Mouse (Mus musculus) liver, postnatal 0 days (tissue): ENCODE data around the gene Atf4. TPM values are rescaled to one million over a fixed set of nuclear protein-coding genes. Genes with fewer than 3 reads are reported as not detected.
A peak's percentile ranks its signal among the peaks of the same experiment; 100 is the strongest.

Experiments
- ATAC-seq: fragments of 200-750 bp; cut with Nextera tagmentation; 2 replicates; pipeline ENCODE4 v1.8.0; 2017; ENCODE audit warnings: mild to moderate bottlenecking, moderate library complexity
- DNase-seq: peaks from one replicate; pipeline ENCODE4 v3.0.0-alpha.2; 2016
- H3K27ac ChIP-seq: fragments of 300-500 bp; sonication (generic); 2 replicates; pipeline ENCODE4 v1.5.1; 2014; ENCODE audit warnings: antibody characterized with exemption, moderate library complexity, mild to moderate bottlenecking, low read depth
- H3K27me3 ChIP-seq: fragments of 300-500 bp; sonication (generic); 2 replicates; pipeline ENCODE4 v1.6.1; 2014; ENCODE audit warnings: low read length, control low read depth, mixed read lengths; ENCODE audit not compliant: insufficient read depth
- H3K36me3 ChIP-seq: fragments of 300-500 bp; sonication (generic); replicated peaks from 2 replicates; pipeline ENCODE4 v1.6.1; 2014; ENCODE audit warnings: mild to moderate bottlenecking, control low read depth, low read length, moderate library complexity, mixed read lengths; ENCODE audit not compliant: insufficient read depth
- H3K4me1 ChIP-seq: fragments of 300-500 bp; sonication (generic); 2 replicates; pipeline ENCODE4 v1.6.1; 2014; ENCODE audit warnings: antibody characterized with exemption, mild to moderate bottlenecking, control low read depth; ENCODE audit not compliant: insufficient read depth
- H3K4me2 ChIP-seq: fragments of 300-500 bp; sonication (generic); 2 replicates; pipeline ENCODE4 v1.6.1; 2014; ENCODE audit warnings: low read depth, mild to moderate bottlenecking, low read length, moderate library complexity, mixed read lengths
- H3K4me3 ChIP-seq: fragments of 300-500 bp; sonication (generic); 2 replicates; pipeline ENCODE4 v1.5.1; 2014; ENCODE audit warnings: low read depth, low read length
- H3K9ac ChIP-seq: fragments of 300-500 bp; sonication (generic); replicated peaks from 2 replicates; pipeline ENCODE4 v1.6.1; 2014; ENCODE audit warnings: mild to moderate bottlenecking, moderate library complexity
- H3K9me3 ChIP-seq: fragments of 300-500 bp; sonication (generic); 2 replicates; pipeline ENCODE4 v1.6.1; 2016; ENCODE audit warnings: mild to moderate bottlenecking, control low read depth, low read length, mixed read lengths
- CTCF ChIP-seq: sonication (generic); IDR thresholded peaks from 2 replicates; pipeline ENCODE4 v1.5.1; 2016; ENCODE audit warnings: antibody characterized with exemption, low read depth
- EP300 ChIP-seq: IDR thresholded peaks from 2 replicates; pipeline ENCODE4 v1.6.1; 2016; ENCODE audit warnings: antibody characterized with exemption, low read depth, mild to moderate bottlenecking
- whole genome bisulfite sequencing: fragments of 180-500 bp; shearing (Covaris S2); extraction: QIAGEN DNeasy Blood & Tissue Kit; methylation state at CpG from one replicate; pipeline ENCODE4 v1.1.7; 2014; ENCODE audit not compliant: insufficient replicate concordance; 5-methylcytosine and 5-hydroxymethylcytosine counted together
- polyA plus RNA-seq: library from polyadenylated mRNA; unstranded; fragments of >200 nt; fragmentation: Nextera tagmentation; extraction: Ambion mirVana; gene quantifications from 2 replicates; pipeline ENCODE4 v1.2.1, GENCODE M21; 2015

Gene Atf4
- polyA plus RNA-seq, 1 experiment from 2014 or later, result 64.3 TPM

DNA sequence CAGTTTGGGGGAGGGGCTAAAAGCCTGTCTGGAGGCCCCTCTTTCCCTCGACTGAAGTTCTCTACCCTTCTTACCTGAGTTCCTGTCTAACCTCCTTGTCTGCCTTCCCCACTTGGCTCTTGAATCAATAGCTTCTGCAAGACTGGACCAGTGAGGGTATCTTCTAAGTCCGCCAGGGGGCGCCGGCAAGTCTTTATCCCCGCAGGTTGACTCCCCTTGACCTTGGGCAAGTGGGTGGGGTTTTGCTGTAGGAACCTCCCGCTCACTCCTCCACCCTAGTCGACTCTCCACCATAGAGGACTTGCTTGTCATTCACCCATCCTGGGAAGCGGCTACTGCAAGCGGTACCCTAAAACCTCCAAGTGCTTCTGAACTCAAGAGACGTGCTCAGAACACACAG lies 34.5 kb downstream of the Atf4 start:
- no peaks in the 10 kb centered on the region for H3K9me3 ChIP-seq
- TF ChIP-seq EP300 (no peak), CTCF (peak; percentile 73)
- DNase-seq (peak; percentile 78), ATAC-seq (0 out of 2 replicates have a peak, but pooled peaks have one; percentile 29)
- no peak overlapping the region for H3K4me2 ChIP-seq
- 0 out of 2 replicates have a peak, but pooled peaks cover 2% of the 10 kb centered on the region for H3K4me1 ChIP-seq
- H3K9ac ChIP-seq, result no peak overlapping the region
- H3K27me3 ChIP-seq, result peaks cover 55% of the 10 kb centered on the region
- no peak overlapping the region for H3K27ac ChIP-seq
- no peaks in the 10 kb centered on the region for H3K36me3 ChIP-seq
- H3K4me3 ChIP-seq, result no peak overlapping the region
- 10% methylated on average over 10 of the region's 10 CpGs for WGBS

DNA sequence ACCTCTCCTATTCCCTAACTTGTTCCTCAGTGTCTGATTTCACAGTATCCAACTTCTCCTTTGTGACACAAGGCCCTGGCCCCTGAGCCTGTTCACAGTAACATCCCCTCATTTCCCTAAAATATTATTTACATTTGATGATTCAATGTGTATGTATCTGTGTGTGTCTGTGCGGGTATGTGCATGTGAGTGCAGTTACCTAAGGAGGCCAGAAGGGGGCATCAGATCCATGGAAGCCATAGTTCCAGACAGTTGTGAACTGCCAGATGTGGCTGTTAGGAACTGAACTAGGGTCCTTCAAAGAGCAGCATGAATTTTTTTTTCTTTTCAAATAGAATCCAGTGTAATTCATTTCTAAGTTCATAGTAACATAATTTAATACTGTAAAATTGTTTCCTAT lies 42.2 kb downstream of the Atf4 start:
- H3K4me1 ChIP-seq, result no peaks in the 10 kb centered on the region
- no peaks in the 10 kb centered on the region for H3K36me3 ChIP-seq
- no peaks in the 10 kb centered on the region for H3K9me3 ChIP-seq
- no peak overlapping the region for H3K4me3 ChIP-seq
- H3K27me3 ChIP-seq, result no peaks in the 10 kb centered on the region
- no peak overlapping the region for H3K9ac ChIP-seq
- no peak overlapping the region for H3K27ac ChIP-seq
- no peak for TF ChIP-seq EP300
- peak; percentile 44 for TF ChIP-seq CTCF
- ATAC-seq (no peak), DNase-seq (no peak)
- no peak overlapping the region for H3K4me2 ChIP-seq
- WGBS, result 96% methylated on average over 1 of the region's 1 CpGs

DNA sequence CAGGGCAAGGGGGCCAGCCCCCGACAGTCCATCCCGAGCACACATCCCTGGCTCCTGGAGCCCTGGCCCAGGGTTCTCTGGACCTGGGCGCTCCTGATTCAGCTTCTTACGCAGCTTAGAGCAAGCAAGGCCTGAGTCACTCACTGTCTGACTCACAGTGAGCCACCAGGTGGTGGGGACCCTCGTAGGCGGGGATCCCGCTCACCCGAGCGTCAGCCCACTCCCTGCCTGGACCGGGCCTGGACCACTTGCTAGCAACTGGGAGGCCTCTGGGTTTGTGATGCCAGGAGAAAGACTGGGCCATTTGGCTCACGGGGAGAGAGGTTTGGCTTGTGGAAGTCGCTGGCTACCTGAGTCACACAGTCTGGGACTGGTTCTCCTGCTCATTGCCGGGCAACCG lies 48.8 kb downstream of the Atf4 start:
- no peak for TF ChIP-seq CTCF
- no peak for TF ChIP-seq EP300
- Histone ChIP-seq H3K9me3 (no peaks in the 10 kb centered on the region), H3K4me3 (no peak overlapping the region), H3K27ac (no peak overlapping the region), H3K4me1 (no peaks in the 10 kb centered on the region), H3K36me3 (no peaks in the 10 kb centered on the region), H3K9ac (no peak overlapping the region), H3K27me3 (no peaks in the 10 kb centered on the region), H3K4me2 (no peak overlapping the region)
- 69% methylated on average over 14 of the region's 14 CpGs for WGBS
- no peak for DNase-seq
- no peak for ATAC-seq

DNA sequence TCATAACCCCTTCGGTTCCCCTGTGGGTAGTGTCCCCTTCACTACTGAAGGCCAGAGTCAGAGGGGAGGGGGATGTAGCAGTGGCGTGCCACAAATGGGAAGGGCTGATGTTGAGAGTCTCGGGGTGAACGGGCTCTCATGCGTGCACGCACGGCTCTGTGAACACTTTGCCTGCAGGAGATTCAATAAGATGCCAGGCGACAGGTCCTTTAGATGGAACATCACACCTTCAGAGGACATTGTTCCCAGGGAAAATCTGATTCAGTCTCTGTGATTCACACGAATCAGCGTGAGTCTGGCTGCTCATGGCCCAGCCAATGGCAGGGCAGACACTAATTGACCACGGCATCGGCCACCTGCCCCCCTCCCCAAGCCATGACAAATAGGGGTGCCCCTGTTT lies 49.2 kb downstream of the Atf4 start:
- Histone ChIP-seq H3K9ac (no peak overlapping the region), H3K27me3 (no peaks in the 10 kb centered on the region), H3K4me3 (no peak overlapping the region), H3K4me1 (no peaks in the 10 kb centered on the region), H3K36me3 (no peaks in the 10 kb centered on the region), H3K4me2 (no peak overlapping the region), H3K9me3 (no peaks in the 10 kb centered on the region), H3K27ac (no peak overlapping the region)
- DNase-seq, result no peak
- ATAC-seq, result no peak
- WGBS, result 75% methylated on average over 12 of the region's 12 CpGs
- TF ChIP-seq CTCF (no peak), EP300 (no peak)

DNA sequence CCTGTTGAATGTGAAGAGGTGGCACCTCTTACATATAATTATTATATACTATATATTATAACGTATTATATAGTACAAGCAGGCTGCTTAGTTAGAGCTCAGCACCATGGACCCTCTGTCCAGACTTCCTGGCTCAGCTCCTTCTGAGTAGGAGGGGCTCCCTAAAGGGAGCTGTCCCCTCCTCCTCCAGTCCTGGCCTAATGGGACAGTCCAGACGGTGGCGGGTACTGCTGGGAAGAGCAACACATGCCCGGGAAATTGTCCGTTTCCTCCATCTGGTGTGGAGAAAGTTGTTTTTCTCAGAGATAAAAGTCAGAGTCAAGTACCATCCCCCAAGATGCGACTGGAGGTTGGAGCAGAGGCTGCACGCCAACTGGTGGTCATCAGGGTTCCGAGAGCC lies 51.2 kb downstream of the Atf4 start:
- no peak for ATAC-seq
- no peak for TF ChIP-seq CTCF
- no peak for TF ChIP-seq EP300

More for the DNA sequence above, 51.2 kb downstream of the Atf4 start:
- Histone ChIP-seq H3K27ac (no peak overlapping the region), H3K4me2 (no peak overlapping the region), H3K4me3 (no peak overlapping the region), H3K4me1 (no peaks in the 10 kb centered on the region), H3K27me3 (no peaks in the 10 kb centered on the region), H3K36me3 (no peaks in the 10 kb centered on the region), H3K9me3 (no peaks in the 10 kb centered on the region), H3K9ac (no peak overlapping the region)
- DNase-seq, result no peak
- WGBS, result 40% methylated on average over 8 of the region's 8 CpGs

Other genes starting within 250 kb of the Atf4 start
- gene Pdgfb, start 240.2 kb upstream of the Atf4 start, polyA plus RNA-seq, result 0.77 and 0.85 TPM in 2 replicates
- 10.3 and 10.4 TPM in 2 replicates for gene Syngr1, start 163.8 kb upstream of the Atf4 start, polyA plus RNA-seq
- 394 and 407 TPM in 2 replicates for gene Rpl3, start 163.3 kb upstream of the Atf4 start, polyA plus RNA-seq
- 7.0 and 7.5 TPM in 2 replicates for gene Tab1, start 122.1 kb upstream of the Atf4 start, polyA plus RNA-seq
- gene Mgat3, start 81.5 kb upstream of the Atf4 start, polyA plus RNA-seq, result 0.12 and 0.14 TPM in 2 replicates
- 8.5 and 8.6 TPM in 2 replicates for gene Mief1, start 21.2 kb upstream of the Atf4 start, polyA plus RNA-seq
- not detected in 2 replicates for gene AC140267.1, start 19.3 kb upstream of the Atf4 start, polyA plus RNA-seq
- gene Rps19bp1, start 9.1 kb downstream of the Atf4 start, polyA plus RNA-seq, result 27.0 and 27.5 TPM in 2 replicates
- not detected in 2 replicates for gene Cacna1i, start 32.1 kb downstream of the Atf4 start, polyA plus RNA-seq